In genomic region chr5:143293404-143293803, GRCm38 (mm10) we compare ENCODE assay signal across 8 mouse cellular contexts. TPM values are rescaled to one million over a fixed set of nuclear protein-coding genes. Genes with fewer than 3 reads are reported as not detected.
A peak's percentile ranks its signal among the peaks of the same experiment; 100 is the strongest.
DNase-seq lines count a peak whose midpoint lies in the region; ATAC-seq and TF ChIP-seq lines count a peak whose summit lies in the region.

Gene Zfp853, minus strand, starts transcription at chr5:143293623.

- H3K79me2 ChIP-seq in heart, adult 2 months (replicated peaks; ENCODE audit: control insufficient read depth, insufficient read depth, low read length): no peaks in the 10 kb centered on the region

- no peak for ATAC-seq in liver, embryonic 15.5 days (ENCODE audit: insufficient read depth)

- TF ChIP-seq EP300 in heart, adult 2 months (IDR thresholded peaks at IDR 0.05; ENCODE audit: insufficient read depth, low read depth, low read length): no peak

- peak within 1 kb of the TSS; percentile 46 for H3K4me2 ChIP-seq in liver, embryonic 15.5 days

- H3K4me1 ChIP-seq in heart, adult 2 months (ENCODE audit: control insufficient read depth, insufficient read depth, low read length): peaks cover 5% of the 10 kb centered on the region; the same call in 1 of the 2 replicates
- H3K4me1 ChIP-seq in liver, embryonic 15.5 days (replicated peaks): peaks cover 2% of the 10 kb centered on the region; the same call in 1 of the 2 replicates

- 3% methylated on average over 38 of the region's 38 CpGs for WGBS in heart, adult 2 months
- 6% methylated on average over 38 of the region's 38 CpGs for WGBS in liver, embryonic 15.5 days (ENCODE audit: insufficient replicate concordance)

- no peak for TF ChIP-seq POLR2A in heart, adult 2 months (IDR thresholded peaks at IDR 0.05; ENCODE audit: insufficient read depth, low read depth, low read length)

- peak within 1 kb of the TSS; percentile 41 for H3K4me3 ChIP-seq in heart, adult 2 months
- peak within 1 kb of the TSS; percentile 31 for H3K4me3 ChIP-seq in liver, embryonic 15.5 days (replicated peaks)

- no peak for TF ChIP-seq CTCF in heart, adult 2 months (IDR thresholded peaks at IDR 0.05)

- no peaks in the 10 kb centered on the region for H3K36me3 ChIP-seq in heart, adult 2 months (ENCODE audit: control insufficient read depth, insufficient read depth, low read length)
- no peaks in the 10 kb centered on the region for H3K36me3 ChIP-seq in liver, embryonic 15.5 days (replicated peaks)

- DNase-seq in heart, adult 2 months: no peak
- no peak for DNase-seq in heart, postnatal 14 days
- peak; percentile 59 for DNase-seq in testis, postnatal 10 days (ENCODE audit: low spot score)
- DNase-seq in testis, postnatal 14 days (ENCODE audit: low spot score): no peak
- DNase-seq in spleen, postnatal 10 days (ENCODE audit: low spot score in 2 of 2): no peak
- DNase-seq in cerebellum, adult 8-10 months: no peak
- no peak for DNase-seq in adrenal gland, postnatal 36 days

- peak within 1 kb of the TSS; percentile 27; the same call in 1 of the 2 replicates for H3K9ac ChIP-seq in heart, adult 2 months (ENCODE audit: low read depth, low read length)
- no peak within 1 kb of the TSS for H3K9ac ChIP-seq in liver, embryonic 15.5 days

- H3K9me3 ChIP-seq in liver, embryonic 15.5 days (replicated peaks): no peaks in the 10 kb centered on the region

- intact Hi-C loops in heart, adult 2 months (cut with DNase I): loop anchor here (10.0 kb wide), 1 partner anchor 209 kb away; no protein-coding TSS in a partner anchor
- intact Hi-C loops in heart, postnatal 14 days (cut with DNase I): loop anchor here (10.0 kb wide), 1 partner anchor 199 kb away; no protein-coding TSS in a partner anchor

- no peak within 1 kb of the TSS for H3K27ac ChIP-seq in heart, adult 2 months
- no peak within 1 kb of the TSS for H3K27ac ChIP-seq in liver, embryonic 15.5 days (replicated peaks)

- H3K27me3 ChIP-seq in heart, adult 2 months (ENCODE audit: control insufficient read depth, insufficient read depth, low read length): peaks cover 5% of the 10 kb centered on the region
- peaks cover 62% of the 10 kb centered on the region for H3K27me3 ChIP-seq in liver, embryonic 15.5 days

RNA-seq across cellular contexts. Expression of gene Zfp853, which starts in this region (rescaled TPM):
- total RNA-seq in heart, adult 2 months (2021): under 1 TPM; 0.13 to 0.14 TPM
- 0.35 and 0.39 TPM in 2 replicates for polyA plus RNA-seq in heart, adult 2 months (2012; rRNA removed)
- under 1 TPM; 0.32 to 0.38 TPM for total RNA-seq in heart, postnatal 14 days (2021)
- polyA plus RNA-seq in liver, embryonic 15.5 days (2015; fragmentation: Nextera tagmentation; extraction: Ambion mirVana): not detected in 2 replicates
- total RNA-seq in adrenal gland, postnatal 36 days (2021): under 1 TPM; 0.36 to 0.40 TPM
